Mouse (Mus musculus) neural tube, embryonic 10.5 days (tissue): Measurements from ENCODE around the gene Anks4b.
A peak's percentile ranks its signal among the peaks of the same experiment; 100 is the strongest.

Source experiments
- DNase-seq: peaks from one replicate; pipeline ENCODE4 v3.0.0-alpha.2; 2017; ENCODE audit warnings: low spot score; ENCODE audit errors: extremely low spot score

The Anks4b gene

GRCm38 (mm10) chr7:120173603-120174244 is at the start of gene Anks4b:
Gene Anks4b (plus strand): TSS chr7:120173858.
- no peak for DNase-seq

- DNase-seq: peak; percentile 70
Measured at GRCm38 (mm10) chr7:120124844-120125243, 48.8 kb upstream of the Anks4b start.

GRCm38 (mm10) chr7:120126976-120127685 is 46.5 kb upstream of the Anks4b start:
- DNase-seq: no peak

GRCm38 (mm10) chr7:120127686-120128059 is 46.0 kb upstream of the Anks4b start:
- DNase-seq: no peak

GRCm38 (mm10) chr7:120128951-120129350 is 44.7 kb upstream of the Anks4b start:
- DNase-seq: no peak

- DNase-seq: no peak
Measured at GRCm38 (mm10) chr7:120142743-120143142, 30.9 kb upstream of the Anks4b start.

GRCm38 (mm10) chr7:120145191-120145590 is 28.5 kb upstream of the Anks4b start, which contains the start of gene Zp2:
Gene Zp2 (minus strand): TSS chr7:120145291.
- no peak for DNase-seq

- DNase-seq: peak; percentile 14
Measured at GRCm38 (mm10) chr7:120150257-120150656, 23.4 kb upstream of the Anks4b start.

GRCm38 (mm10) chr7:120150898-120151297 is 22.8 kb upstream of the Anks4b start:
- DNase-seq: no peak

- no peak for DNase-seq
Measured at GRCm38 (mm10) chr7:120156841-120157409, 16.7 kb upstream of the Anks4b start.

GRCm38 (mm10) chr7:120157575-120158061 is 16.0 kb upstream of the Anks4b start:
- no peak for DNase-seq

GRCm38 (mm10) chr7:120158121-120158613 is 15.5 kb upstream of the Anks4b start:
- DNase-seq: no peak

GRCm38 (mm10) chr7:120163581-120164251 is 9.9 kb upstream of the Anks4b start:
- DNase-seq: no peak

- no peak for DNase-seq
Measured at GRCm38 (mm10) chr7:120172188-120172700, 1.4 kb upstream of the Anks4b start.

GRCm38 (mm10) chr7:120174723-120175504 is 1.3 kb downstream of the Anks4b start:
- DNase-seq: no peak

- DNase-seq: no peak
Measured at GRCm38 (mm10) chr7:120177611-120178010, 4.0 kb downstream of the Anks4b start.

GRCm38 (mm10) chr7:120178935-120179334 is 5.3 kb downstream of the Anks4b start:
- DNase-seq: no peak

GRCm38 (mm10) chr7:120180547-120180946 is 6.9 kb downstream of the Anks4b start:
- no peak for DNase-seq

- no peak for DNase-seq
Measured at GRCm38 (mm10) chr7:120181401-120182230, 8.0 kb downstream of the Anks4b start.

GRCm38 (mm10) chr7:120182891-120183290 is 9.2 kb downstream of the Anks4b start:
- no peak for DNase-seq
